Mouse (Mus musculus) megakaryocyte, embryonic 14.5 days (primary cell): ENCODE measurements around the gene Khsrp. TPM values are rescaled to one million over a fixed set of nuclear protein-coding genes. Genes with fewer than 3 reads are reported as not detected.

Source experiments
- H3K27me3 ChIP-seq: replicated peaks from 2 replicates; pipeline ENCODE3; 2012; ENCODE audit warnings: inconsistent platforms
- H3K36me3 ChIP-seq: replicated peaks from 2 replicates; pipeline ENCODE3; 2012; ENCODE audit warnings: low read length, inconsistent platforms, mixed read lengths
- H3K4me1 ChIP-seq: 2 replicates; pipeline ENCODE4 v1.6.1; 2012; ENCODE audit warnings: inconsistent platforms
- H3K4me3 ChIP-seq: replicated peaks from 2 replicates; pipeline ENCODE3; 2012; ENCODE audit warnings: moderate library complexity, mild to moderate bottlenecking, inconsistent platforms
- H3K9me3 ChIP-seq: 2 replicates; pipeline ENCODE4 v1.6.1; 2012; ENCODE audit warnings: inconsistent platforms
- FLI1 ChIP-seq: IDR thresholded peaks from 2 replicates; pipeline ENCODE4 v1.6.1; 2012; ENCODE audit warnings: low read length, inconsistent platforms, mixed read lengths
- GATA1 ChIP-seq: IDR thresholded peaks from 3 replicates; pipeline ENCODE4 v1.6.1; 2012; ENCODE audit warnings: mixed read lengths, low read length, inconsistent platforms, borderline replicate concordance
- polyA plus RNA-seq: library from polyadenylated mRNA; stranded (reverse); fragments of >175 nt; gene quantifications from 2 replicates; pipeline ENCODE4 v1.2.3, GENCODE M21; 2012; ENCODE audit warnings: low replicate concordance; ENCODE audit not compliant: insufficient read depth

Gene Khsrp
- polyA plus RNA-seq, 1 experiment: 202 TPM

DNA sequence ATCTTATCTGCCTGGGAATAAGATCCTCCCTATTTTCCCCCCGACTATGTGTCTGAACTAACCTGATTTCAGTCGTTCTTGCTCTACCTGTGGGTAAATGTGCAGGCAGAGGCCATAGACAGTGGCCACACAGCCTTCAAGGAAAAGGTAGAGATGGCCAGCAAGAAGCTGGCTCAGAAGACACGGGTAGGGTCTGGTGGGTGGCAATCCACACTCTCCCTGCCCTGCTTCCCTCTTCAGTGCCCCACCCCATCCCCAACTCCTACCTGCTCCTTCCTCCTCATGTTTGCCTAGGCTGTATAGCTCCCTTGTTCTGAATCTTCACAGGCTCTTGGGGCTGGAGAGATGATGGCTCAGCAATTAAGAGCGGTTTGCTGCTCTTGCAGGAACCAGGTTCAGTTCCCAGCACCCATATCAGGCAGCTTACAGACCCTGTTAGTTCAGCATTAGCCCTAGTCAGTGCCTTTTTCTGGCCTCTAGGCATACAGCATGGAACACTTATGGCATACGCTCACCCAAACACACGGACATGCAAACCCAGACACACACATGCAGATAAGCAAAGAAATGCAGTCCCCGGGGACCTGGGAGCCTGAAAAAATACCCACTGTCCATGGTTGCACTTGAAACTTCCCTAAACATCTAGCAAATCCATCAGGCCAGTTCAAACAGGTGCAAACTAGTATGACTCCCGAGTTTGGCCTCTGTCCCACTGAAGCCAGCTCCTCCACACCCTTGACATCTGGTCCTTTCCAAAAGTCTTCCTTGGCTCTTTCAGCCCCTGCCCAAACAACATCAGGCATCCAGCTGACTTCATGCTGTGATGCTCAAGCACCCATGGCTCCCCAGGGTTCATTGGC is 54.6 kb downstream of the Khsrp start:
- Histone ChIP-seq H3K4me3 (no peak overlapping the region), H3K27me3 (peaks cover 22% of the 10 kb centered on the region)
- TF ChIP-seq FLI1 (no peak), GATA1 (no peak)

DNA sequence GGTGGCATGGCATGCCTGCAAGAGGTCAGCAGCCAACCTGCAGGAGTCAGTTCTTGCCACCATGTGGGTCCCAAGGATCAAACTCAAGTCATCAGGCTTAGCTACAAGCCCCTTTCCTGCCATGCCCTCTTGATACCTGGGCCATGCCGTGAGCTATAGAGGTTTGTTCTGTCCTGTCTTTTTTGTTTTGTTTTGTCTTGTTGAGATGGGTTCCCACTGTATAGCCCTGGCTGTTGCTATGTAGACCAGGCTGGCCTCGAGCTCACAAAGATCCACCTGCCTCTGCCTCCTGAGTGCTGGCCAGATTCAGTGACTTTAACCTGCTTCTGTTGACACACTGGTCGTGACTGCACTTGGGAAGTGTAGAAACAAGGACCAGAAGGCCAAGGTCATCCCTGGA is 55.9 kb downstream of the Khsrp start:
- Histone ChIP-seq H3K9me3 (no peaks in the 10 kb centered on the region), H3K4me3 (no peak overlapping the region), H3K27me3 (peaks cover 28% of the 10 kb centered on the region), H3K36me3 (no peaks in the 10 kb centered on the region), H3K4me1 (peaks cover 38% of the 10 kb centered on the region)
- TF ChIP-seq GATA1: no peak
- TF ChIP-seq FLI1: no peak

More for the DNA sequence above, 54.6 kb downstream of the Khsrp start:
- no peaks in the 10 kb centered on the region for H3K9me3 ChIP-seq
- H3K36me3 ChIP-seq: no peaks in the 10 kb centered on the region
- peaks cover 38% of the 10 kb centered on the region for H3K4me1 ChIP-seq

DNA sequence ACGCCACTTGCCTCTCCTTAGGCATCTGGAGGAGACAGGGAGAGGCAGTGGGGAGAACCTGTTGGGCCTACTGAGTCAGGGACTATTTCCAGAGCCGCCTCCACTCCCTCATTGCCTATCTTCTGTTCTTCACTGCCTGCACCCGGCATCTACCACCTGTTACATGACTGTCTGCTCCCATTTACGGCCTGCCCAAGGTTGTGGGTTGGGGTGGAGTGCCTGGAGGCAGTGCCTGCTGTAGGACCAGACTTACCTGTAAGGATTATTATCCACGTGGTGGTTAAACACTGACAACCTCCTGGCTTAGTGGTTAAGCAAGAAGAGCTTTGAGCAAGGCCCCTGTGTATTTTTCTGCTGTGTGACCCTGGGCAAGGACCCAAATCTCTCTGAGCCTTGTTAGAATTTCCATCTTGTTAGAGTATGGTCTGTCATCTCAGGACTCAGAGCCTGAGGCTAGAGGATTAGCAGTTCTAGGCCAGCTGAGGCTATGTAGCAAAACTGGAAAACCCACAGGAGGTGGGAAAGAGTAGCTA is 56.5 kb downstream of the Khsrp start:
- H3K4me1 ChIP-seq: peaks cover 31% of the 10 kb centered on the region
- no peaks in the 10 kb centered on the region for H3K36me3 ChIP-seq
- H3K9me3 ChIP-seq: no peaks in the 10 kb centered on the region
- H3K27me3 ChIP-seq: peaks cover 33% of the 10 kb centered on the region
- TF ChIP-seq FLI1: no peak
- no peak for TF ChIP-seq GATA1
- no peak overlapping the region for H3K4me3 ChIP-seq

DNA sequence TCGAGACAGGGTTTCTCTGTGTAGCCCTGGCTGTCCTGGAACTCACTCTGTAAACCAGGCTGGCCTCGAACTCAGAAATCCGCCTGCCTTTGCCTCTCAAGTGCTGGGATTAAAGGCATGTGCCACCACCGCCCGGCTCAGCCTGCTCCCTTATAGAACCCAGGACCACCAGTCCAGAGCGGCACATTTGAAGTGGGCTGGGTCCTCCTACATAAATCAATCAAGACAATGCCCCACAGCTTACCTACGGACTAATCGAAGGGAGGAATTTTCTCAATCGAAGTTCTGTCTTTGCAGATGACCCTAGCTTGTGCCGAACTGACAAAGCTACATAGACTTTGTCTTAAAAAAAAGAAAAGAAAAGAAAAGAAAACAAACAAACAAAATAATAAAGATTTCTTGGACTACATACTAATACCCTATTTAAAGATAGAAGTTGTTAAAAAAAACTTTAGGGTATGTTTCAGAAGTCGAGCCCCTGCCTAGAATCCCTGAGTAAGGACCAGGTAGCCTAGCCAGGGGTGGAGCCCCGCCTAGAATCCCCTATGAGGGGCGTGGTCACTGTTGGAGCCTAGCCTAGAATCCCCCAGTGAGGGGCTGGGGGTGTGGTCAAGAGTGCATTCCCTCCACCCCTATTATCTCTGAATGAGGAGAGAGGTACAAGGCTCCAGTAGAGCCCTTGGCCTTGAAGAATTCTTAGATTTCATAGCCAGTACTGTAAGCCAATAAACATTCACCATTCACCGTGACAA is 57.2 kb downstream of the Khsrp start:
- TF ChIP-seq FLI1 (no peak), GATA1 (no peak)
- no peaks in the 10 kb centered on the region for H3K36me3 ChIP-seq
- peaks cover 25% of the 10 kb centered on the region for H3K4me1 ChIP-seq
- H3K9me3 ChIP-seq: no peaks in the 10 kb centered on the region
- H3K27me3 ChIP-seq: peaks cover 37% of the 10 kb centered on the region
- H3K4me3 ChIP-seq: no peak overlapping the region

Other genes with a start within 250 kb of the Khsrp start
- gene Rfx2, start 200.5 kb downstream of the Khsrp start, polyA plus RNA-seq: 0.51 and 1.4 TPM in 2 replicates
- not detected in 2 replicates for gene Acsbg2, start 157.1 kb downstream of the Khsrp start, polyA plus RNA-seq
- gene 1700061G19Rik, start 156.0 kb downstream of the Khsrp start, polyA plus RNA-seq: 0.36 TPM in 1 of 2 replicates, not detected in the other
- gene Mllt1, start 96.1 kb downstream of the Khsrp start, polyA plus RNA-seq: 43.2 and 95.7 TPM in 2 replicates
- gene Acer1, start 49.4 kb downstream of the Khsrp start, polyA plus RNA-seq: not detected in 2 replicates
- gene Clpp, start 41.2 kb downstream of the Khsrp start, polyA plus RNA-seq: 177 and 234 TPM in 2 replicates
- 20.4 and 32.6 TPM in 2 replicates for gene Alkbh7, start 34.2 kb downstream of the Khsrp start, polyA plus RNA-seq
- 0.63 TPM in 1 of 2 replicates, not detected in the other for gene Pspn, start 31.5 kb downstream of the Khsrp start, polyA plus RNA-seq
- gene Gtf2f1, start 20.2 kb downstream of the Khsrp start, polyA plus RNA-seq: 61.0 and 154 TPM in 2 replicates
- gene Gm17949, start 20.1 kb downstream of the Khsrp start, polyA plus RNA-seq: 0.08 TPM in 1 of 2 replicates, not detected in the other
- gene Slc25a41, start 10.1 kb upstream of the Khsrp start, polyA plus RNA-seq: not detected in 2 replicates
- 0.11 TPM in 1 of 2 replicates, not detected in the other for gene Crb3, start 27.6 kb upstream of the Khsrp start, polyA plus RNA-seq
- gene Slc25a23, start 28.3 kb upstream of the Khsrp start, polyA plus RNA-seq: 0.49 and 6.1 TPM in 2 replicates
- 15.6 and 31.6 TPM in 2 replicates for gene Dennd1c, start 47.0 kb upstream of the Khsrp start, polyA plus RNA-seq
- 1.4 and 1.5 TPM in 2 replicates for gene Tubb4a, start 56.3 kb upstream of the Khsrp start, polyA plus RNA-seq
- gene Tnfsf9, start 73.8 kb upstream of the Khsrp start, polyA plus RNA-seq: 3.3 and 4.6 TPM in 2 replicates
- gene Cd70, start 118.3 kb upstream of the Khsrp start, polyA plus RNA-seq: not detected in 2 replicates
- gene Tnfsf14, start 162.7 kb upstream of the Khsrp start, polyA plus RNA-seq: 49.5 and 144 TPM in 2 replicates
- gene C3, start 196.6 kb upstream of the Khsrp start, polyA plus RNA-seq: 0.52 and 16.6 TPM in 2 replicates
- 30.6 and 33.1 TPM in 2 replicates for gene Gpr108, start 216.9 kb upstream of the Khsrp start, polyA plus RNA-seq
- 25.4 and 45.7 TPM in 2 replicates for gene Trip10, start 217.9 kb upstream of the Khsrp start, polyA plus RNA-seq
- 34.6 and 164 TPM in 2 replicates for gene Vav1, start 247.6 kb upstream of the Khsrp start, polyA plus RNA-seq